Mouse (Mus musculus) neural tube, embryonic 15.5 days (tissue): Measurements from ENCODE around the gene Fos. TPM values are rescaled to one million over a fixed set of nuclear protein-coding genes. Genes with fewer than 3 reads are reported as not detected.

Experiments
- ATAC-seq: fragments of 200-750 bp; cut with Nextera tagmentation; 2 replicates; pipeline ENCODE4 v1.8.0; 2017; ENCODE audit warnings: mild to moderate bottlenecking, moderate TSS enrichment, moderate library complexity; ENCODE audit not compliant: low FRiP score
- H3K27ac ChIP-seq: fragments of 300-500 bp; sonication (generic); replicated peaks from 2 replicates; pipeline ENCODE4 v1.5.1; 2015; ENCODE audit warnings: mild to moderate bottlenecking, inconsistent platforms
- H3K27me3 ChIP-seq: fragments of 300-500 bp; sonication (generic); replicated peaks from 2 replicates; pipeline ENCODE4 v1.6.1; 2015; ENCODE audit warnings: inconsistent platforms
- H3K36me3 ChIP-seq: fragments of 300-500 bp; sonication (generic); 2 replicates; pipeline ENCODE4 v1.6.1; 2015; ENCODE audit warnings: inconsistent platforms
- H3K4me1 ChIP-seq: fragments of 300-500 bp; sonication (generic); 2 replicates; pipeline ENCODE4 v1.6.1; 2015; ENCODE audit warnings: inconsistent platforms
- H3K4me2 ChIP-seq: fragments of 300-500 bp; sonication (generic); 2 replicates; pipeline ENCODE4 v1.6.1; 2015; ENCODE audit warnings: inconsistent platforms, mild to moderate bottlenecking, moderate library complexity
- H3K4me3 ChIP-seq: fragments of 300-500 bp; sonication (generic); replicated peaks from 2 replicates; pipeline ENCODE4 v1.5.1; 2015; ENCODE audit warnings: mild to moderate bottlenecking, inconsistent platforms
- H3K9ac ChIP-seq: fragments of 300-500 bp; sonication (generic); replicated peaks from 2 replicates; pipeline ENCODE4 v1.6.1; 2015; ENCODE audit warnings: mild to moderate bottlenecking, inconsistent platforms
- H3K9me3 ChIP-seq: fragments of 300-500 bp; sonication (generic); replicated peaks from 2 replicates; pipeline ENCODE4 v1.6.1; 2016; ENCODE audit warnings: inconsistent platforms
- WGBS: fragments of 180-500 bp; shearing (Covaris S2); methylation state at CpG from one replicate; pipeline ENCODE4 v1.1.7; 2015; ENCODE audit warnings: mixed read lengths; 5-methylcytosine and 5-hydroxymethylcytosine counted together
- polyA plus RNA-seq: library from polyadenylated mRNA; unstranded; fragments of >200 nt; fragmentation: Nextera tagmentation; extraction: Ambion mirVana; gene quantifications from 2 replicates; pipeline ENCODE4 v1.2.1, GENCODE M21; 2015

The Fos gene
- polyA plus RNA-seq, 1 experiment from 2014 or later, result 6.0 TPM

GRCm38 (mm10) chr12:85477804-85478203 lies 4.1 kb downstream of the Fos start:
- Histone ChIP-seq H3K4me1 (peaks cover 27% of the 10 kb centered on the region), H3K36me3 (no peaks in the 10 kb centered on the region), H3K27me3 (peaks cover 23% of the 10 kb centered on the region), H3K27ac (no peak overlapping the region), H3K4me2 (no peak overlapping the region), H3K9ac (no peak overlapping the region), H3K4me3 (no peak overlapping the region), H3K9me3 (no peaks in the 10 kb centered on the region)
- no peak for ATAC-seq
- 78% methylated on average over 3 of the region's 3 CpGs for WGBS

GRCm38 (mm10) chr12:85478696-85479095 lies 5.0 kb downstream of the Fos start:
- Histone ChIP-seq H3K36me3 (no peaks in the 10 kb centered on the region), H3K4me3 (no peak overlapping the region), H3K27me3 (peaks cover 23% of the 10 kb centered on the region), H3K9ac (no peak overlapping the region), H3K4me2 (no peak overlapping the region), H3K9me3 (no peaks in the 10 kb centered on the region), H3K27ac (no peak overlapping the region), H3K4me1 (peaks cover 23% of the 10 kb centered on the region)
- 56% methylated on average over 7 of the region's 7 CpGs for WGBS
- no peak for ATAC-seq

GRCm38 (mm10) chr12:85479190-85479589 lies 5.5 kb downstream of the Fos start:
- no peak for ATAC-seq
- H3K4me1 ChIP-seq, result peaks cover 19% of the 10 kb centered on the region
- H3K4me3 ChIP-seq, result no peak overlapping the region
- H3K9me3 ChIP-seq, result no peaks in the 10 kb centered on the region
- no peak overlapping the region for H3K9ac ChIP-seq
- H3K4me2 ChIP-seq, result no peak overlapping the region
- H3K27me3 ChIP-seq, result peaks cover 23% of the 10 kb centered on the region
- no peaks in the 10 kb centered on the region for H3K36me3 ChIP-seq
- 21% methylated on average over 3 of the region's 3 CpGs for WGBS
- no peak overlapping the region for H3K27ac ChIP-seq

GRCm38 (mm10) chr12:85483155-85483554 lies 9.5 kb downstream of the Fos start:
- Histone ChIP-seq H3K4me2 (no peak overlapping the region), H3K4me1 (peaks cover 24% of the 10 kb centered on the region), H3K9me3 (no peaks in the 10 kb centered on the region), H3K27me3 (no peaks in the 10 kb centered on the region), H3K27ac (no peak overlapping the region), H3K9ac (no peak overlapping the region), H3K4me3 (no peak overlapping the region), H3K36me3 (no peaks in the 10 kb centered on the region)
- WGBS, result 39% methylated on average over 4 of the region's 4 CpGs
- ATAC-seq, result no peak

GRCm38 (mm10) chr12:85484655-85485054 lies 11.0 kb downstream of the Fos start:
- Histone ChIP-seq H3K4me3 (no peak overlapping the region), H3K27me3 (no peaks in the 10 kb centered on the region; the same call in 1 of the 2 replicates), H3K36me3 (no peaks in the 10 kb centered on the region), H3K4me1 (peaks cover 24% of the 10 kb centered on the region), H3K9me3 (no peaks in the 10 kb centered on the region), H3K27ac (no peak overlapping the region), H3K4me2 (no peak overlapping the region; the same call in 1 of the 2 replicates), H3K9ac (no peak overlapping the region)
- 93% methylated on average over 2 of the region's 2 CpGs for WGBS
- ATAC-seq, result no peak

- Histone ChIP-seq H3K36me3 (no peaks in the 10 kb centered on the region), H3K9me3 (no peaks in the 10 kb centered on the region), H3K27me3 (no peaks in the 10 kb centered on the region; the same call in 1 of the 2 replicates), H3K4me2 (peak overlapping the region; percentile 66), H3K9ac (peak overlapping the region; percentile 71), H3K4me3 (peak overlapping the region; percentile 60), H3K27ac (peak overlapping the region; percentile 85), H3K4me1 (peaks cover 24% of the 10 kb centered on the region)
- ATAC-seq, result peak; percentile 94
- 0% methylated on average over 51 of the region's 52 CpGs for WGBS
Observed at GRCm38 (mm10) chr12:85485890-85486765, 12.4 kb downstream of the Fos start.

GRCm38 (mm10) chr12:85486766-85487069 lies 13.0 kb downstream of the Fos start:
- ATAC-seq, result peak; percentile 25; the same call in 1 of the 2 replicates
- WGBS, result under 1% methylated on average over 20 of the region's 20 CpGs
- H3K27ac ChIP-seq, result peak overlapping the region; percentile 85

GRCm38 (mm10) chr12:85487545-85488141 lies 14.0 kb downstream of the Fos start:
- Histone ChIP-seq H3K27me3 (no peaks in the 10 kb centered on the region; the same call in 1 of the 2 replicates), H3K4me2 (peak overlapping the region; percentile 66), H3K4me3 (peak overlapping the region; percentile 60), H3K36me3 (no peaks in the 10 kb centered on the region), H3K9me3 (no peaks in the 10 kb centered on the region), H3K4me1 (peaks cover 32% of the 10 kb centered on the region), H3K9ac (0 out of 2 replicates have a peak overlapping the region, but pooled peaks have one; percentile 15), H3K27ac (peak overlapping the region; percentile 85)
- no peak for ATAC-seq
- 1% methylated on average over 12 of the region's 12 CpGs for WGBS

More at GRCm38 (mm10) chr12:85486766-85487069, 13.0 kb downstream of the Fos start:
- Histone ChIP-seq H3K36me3 (no peaks in the 10 kb centered on the region), H3K4me2 (peak overlapping the region; percentile 66), H3K27me3 (no peaks in the 10 kb centered on the region; the same call in 1 of the 2 replicates), H3K4me3 (peak overlapping the region; percentile 60), H3K4me1 (peaks cover 25% of the 10 kb centered on the region), H3K9me3 (no peaks in the 10 kb centered on the region), H3K9ac (peak overlapping the region; percentile 71)

GRCm38 (mm10) chr12:85489232-85489886 lies 15.7 kb downstream of the Fos start:
- 86% methylated on average over 7 of the region's 7 CpGs for WGBS
- Histone ChIP-seq H3K27me3 (no peaks in the 10 kb centered on the region; the same call in 1 of the 2 replicates), H3K9me3 (no peaks in the 10 kb centered on the region), H3K4me1 (peaks cover 32% of the 10 kb centered on the region), H3K9ac (no peak overlapping the region), H3K27ac (no peak overlapping the region), H3K4me2 (no peak overlapping the region), H3K4me3 (no peak overlapping the region), H3K36me3 (no peaks in the 10 kb centered on the region)
- no peak for ATAC-seq

- WGBS, result 53% methylated on average over 10 of the region's 10 CpGs
- Histone ChIP-seq H3K4me3 (no peak overlapping the region), H3K36me3 (no peaks in the 10 kb centered on the region), H3K27me3 (no peaks in the 10 kb centered on the region; the same call in 1 of the 2 replicates), H3K4me2 (no peak overlapping the region), H3K9me3 (no peaks in the 10 kb centered on the region), H3K4me1 (peaks cover 28% of the 10 kb centered on the region), H3K9ac (no peak overlapping the region), H3K27ac (no peak overlapping the region)
- ATAC-seq, result no peak
Observed at GRCm38 (mm10) chr12:85490096-85490820, 16.6 kb downstream of the Fos start.

- peaks cover 25% of the 10 kb centered on the region for H3K4me1 ChIP-seq
- no peaks in the 10 kb centered on the region; the same call in 1 of the 2 replicates for H3K27me3 ChIP-seq
- no peak for ATAC-seq
- H3K36me3 ChIP-seq, result no peaks in the 10 kb centered on the region
- WGBS, result 96% methylated on average over 1 of the region's 1 CpGs
- H3K27ac ChIP-seq, result no peak overlapping the region
- no peak overlapping the region for H3K4me2 ChIP-seq
- H3K9me3 ChIP-seq, result no peaks in the 10 kb centered on the region
- no peak overlapping the region for H3K9ac ChIP-seq
- no peak overlapping the region for H3K4me3 ChIP-seq
Observed at GRCm38 (mm10) chr12:85490991-85491390, 17.3 kb downstream of the Fos start.
